Mouse (Mus musculus): ENCODE data around the gene Fam114a1. TPM values are rescaled to one million over a fixed set of nuclear protein-coding genes. Genes with fewer than 3 reads are reported as not detected.

Fam114a1 gene
- total RNA-seq, 1 experiment, result 6.5 TPM

- H3K36me3 ChIP-seq (ENCODE audit: control insufficient read depth, insufficient read depth, low read length, poor library complexity, severe bottlenecking), result no peaks in the 10 kb centered on the region
- H3K4me1 ChIP-seq (ENCODE audit: control insufficient read depth in 2 of 2, insufficient read depth in 2 of 2, low read length in 2 of 2, poor library complexity in 1 of 2), result peaks cover 9% of the 10 kb centered on the region in 2 experiments
- H3K9ac ChIP-seq (ENCODE audit: insufficient read depth, low read depth, low read length, poor library complexity, severe bottlenecking), result no peak overlapping the region
- no peak overlapping the region for H3K4me3 ChIP-seq (ENCODE audit: insufficient read depth in 1 of 2, low read depth in 1 of 2, low read length in 2 of 2, poor library complexity in 1 of 2, severe bottlenecking in 1 of 2)
- TF ChIP-seq MAFK (IDR thresholded peaks at IDR 0.05; ENCODE audit: insufficient read depth, low read depth, low read length) (no peak), ZNF384 (IDR thresholded peaks at IDR 0.05; ENCODE audit: low read depth, low read length) (no peak), ZC3H11A (IDR thresholded peaks at IDR 0.05; ENCODE audit: borderline replicate concordance, low read depth, low read length) (no peak; the same call in 1 of the 2 replicates), CHD2 (IDR thresholded peaks at IDR 0.05; ENCODE audit: low read depth, low read length) (no peak), HCFC1 (IDR thresholded peaks at IDR 0.05; ENCODE audit: borderline replicate concordance, insufficient read depth, low read length) (no peak)
- no peaks in the 10 kb centered on the region for H3K9me3 ChIP-seq (ENCODE audit: control insufficient read depth, insufficient read depth, low read depth, low read length)
- no peak for DNase-seq (ENCODE audit: low read depth, low spot score)
- in situ Hi-C loops (cut with MboI; ENCODE audit: low sequenced_read_pairs in 2 of 2, unreplicated experiment in 2 of 2), result no loop called here
- H3K27ac ChIP-seq (ENCODE audit: insufficient read depth, low read depth, low read length, poor library complexity, severe bottlenecking), result no peak overlapping the region
These were observed 93.4 kb downstream of the Fam114a1 start for GRCm38 (mm10) chr5:65063266-65063665.

DNA sequence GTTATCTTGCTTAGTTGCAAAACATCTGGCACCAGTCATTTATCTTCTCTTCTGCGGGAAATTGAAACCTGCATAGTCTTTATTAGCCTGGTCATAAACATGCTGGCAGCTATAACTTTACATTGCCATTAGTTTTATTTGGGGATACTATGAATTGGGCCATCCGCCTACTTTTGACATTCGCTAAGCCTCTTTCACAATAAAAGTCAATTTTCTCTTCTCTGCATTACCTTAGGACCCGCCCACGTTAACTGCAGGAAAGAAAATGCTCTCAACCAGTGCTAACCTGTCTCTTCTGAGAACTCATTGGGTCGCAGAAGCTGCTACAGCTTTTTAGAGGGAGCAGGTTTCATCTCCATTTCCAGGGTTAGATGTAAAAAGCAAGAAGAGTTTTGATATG is 98.3 kb downstream of the Fam114a1 start:
- H3K9ac ChIP-seq (ENCODE audit: insufficient read depth, low read depth, low read length, poor library complexity, severe bottlenecking), result no peak overlapping the region
- peaks cover 0 to 2% of the 10 kb centered on the region in 2 experiments; a peak in 2 of 4 replicates for H3K4me1 ChIP-seq (ENCODE audit: control insufficient read depth in 2 of 2, insufficient read depth in 2 of 2, low read length in 2 of 2, poor library complexity in 1 of 2)
- no peak overlapping the region for H3K4me3 ChIP-seq (ENCODE audit: insufficient read depth in 1 of 2, low read depth in 1 of 2, low read length in 2 of 2, poor library complexity in 1 of 2, severe bottlenecking in 1 of 2)
- H3K36me3 ChIP-seq (ENCODE audit: control insufficient read depth, insufficient read depth, low read length, poor library complexity, severe bottlenecking), result no peaks in the 10 kb centered on the region
- H3K27ac ChIP-seq (ENCODE audit: insufficient read depth, low read depth, low read length, poor library complexity, severe bottlenecking), result no peak overlapping the region
- no peak for DNase-seq (ENCODE audit: low read depth, low spot score)
- H3K9me3 ChIP-seq (ENCODE audit: control insufficient read depth, insufficient read depth, low read depth, low read length), result no peaks in the 10 kb centered on the region
- TF ChIP-seq ZC3H11A (IDR thresholded peaks at IDR 0.05; ENCODE audit: borderline replicate concordance, low read depth, low read length) (no peak), ZNF384 (IDR thresholded peaks at IDR 0.05; ENCODE audit: low read depth, low read length) (no peak), MAFK (IDR thresholded peaks at IDR 0.05; ENCODE audit: insufficient read depth, low read depth, low read length) (no peak), HCFC1 (IDR thresholded peaks at IDR 0.05; ENCODE audit: borderline replicate concordance, insufficient read depth, low read length) (no peak), CHD2 (IDR thresholded peaks at IDR 0.05; ENCODE audit: low read depth, low read length) (no peak)
- in situ Hi-C loops (cut with MboI; ENCODE audit: low sequenced_read_pairs in 2 of 2, unreplicated experiment in 2 of 2), result no loop called here

DNA sequence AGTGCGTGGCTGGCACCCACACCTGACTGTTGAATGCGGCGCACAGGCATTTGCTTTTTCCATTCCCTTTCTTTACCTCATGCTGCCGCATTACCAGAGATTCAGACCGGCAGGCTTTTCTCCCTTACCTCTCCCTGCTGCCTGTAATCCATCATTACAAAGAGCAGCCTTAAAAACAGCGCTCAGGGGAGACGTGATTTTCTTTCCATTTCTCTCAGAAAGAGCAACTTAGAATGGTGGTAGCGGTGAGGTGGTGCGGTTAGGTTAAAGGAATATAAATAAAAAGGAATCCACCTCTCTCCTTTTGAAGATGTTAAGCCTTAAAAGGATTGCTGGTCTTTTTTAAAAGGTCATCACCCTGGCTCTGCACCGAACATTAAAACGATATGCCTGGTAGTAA is 100.0 kb downstream of the Fam114a1 start:
- TF ChIP-seq HCFC1 (IDR thresholded peaks at IDR 0.05; ENCODE audit: borderline replicate concordance, insufficient read depth, low read length) (no peak), CHD2 (IDR thresholded peaks at IDR 0.05; ENCODE audit: low read depth, low read length) (no peak), ZC3H11A (IDR thresholded peaks at IDR 0.05; ENCODE audit: borderline replicate concordance, low read depth, low read length) (no peak), MAFK (IDR thresholded peaks at IDR 0.05; ENCODE audit: insufficient read depth, low read depth, low read length) (no peak), ZNF384 (IDR thresholded peaks at IDR 0.05; ENCODE audit: low read depth, low read length) (no peak)
- H3K9me3 ChIP-seq (ENCODE audit: control insufficient read depth, insufficient read depth, low read depth, low read length), result no peaks in the 10 kb centered on the region
- no peaks in the 10 kb centered on the region for H3K36me3 ChIP-seq (ENCODE audit: control insufficient read depth, insufficient read depth, low read length, poor library complexity, severe bottlenecking)
- H3K4me3 ChIP-seq (ENCODE audit: insufficient read depth in 1 of 2, low read depth in 1 of 2, low read length in 2 of 2, poor library complexity in 1 of 2, severe bottlenecking in 1 of 2), result peak overlapping the region in 1 of 2 experiments; percentile 58; a peak in 2 of 4 replicates
- H3K9ac ChIP-seq (ENCODE audit: insufficient read depth, low read depth, low read length, poor library complexity, severe bottlenecking), result peak overlapping the region; percentile 17
- in situ Hi-C loops (cut with MboI; ENCODE audit: low sequenced_read_pairs in 2 of 2, unreplicated experiment in 2 of 2), result no loop called here
- DNase-seq (ENCODE audit: low read depth, low spot score), result no peak
- H3K4me1 ChIP-seq (ENCODE audit: control insufficient read depth in 2 of 2, insufficient read depth in 2 of 2, low read length in 2 of 2, poor library complexity in 1 of 2), result peaks cover 0 to 2% of the 10 kb centered on the region in 2 experiments; a peak in 1 of 4 replicates
- H3K27ac ChIP-seq (ENCODE audit: insufficient read depth, low read depth, low read length, poor library complexity, severe bottlenecking), result no peak overlapping the region

DNA sequence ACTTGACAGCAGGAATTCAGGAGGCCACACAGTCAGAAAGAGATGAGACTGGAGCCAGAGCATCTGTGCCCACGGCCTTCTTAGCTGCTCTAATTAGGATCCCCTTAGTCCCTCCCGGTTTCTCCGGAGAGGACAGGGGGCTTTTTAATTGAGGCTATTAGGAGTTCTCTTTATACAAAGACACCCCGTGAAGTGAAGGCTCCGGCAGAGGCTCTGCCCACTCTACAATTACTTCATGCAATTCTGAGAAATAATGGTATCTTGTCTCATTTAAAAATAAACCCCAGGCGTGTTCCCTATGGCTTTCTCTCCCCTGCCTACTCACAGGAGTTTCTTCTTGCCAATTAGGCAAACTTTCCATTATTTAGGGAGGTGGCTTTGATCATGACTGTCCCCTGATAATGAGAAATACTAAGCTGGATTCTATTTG is 101.8 kb downstream of the Fam114a1 start:
- TF ChIP-seq MAFK (IDR thresholded peaks at IDR 0.05; ENCODE audit: insufficient read depth, low read depth, low read length) (no peak), CHD2 (IDR thresholded peaks at IDR 0.05; ENCODE audit: low read depth, low read length) (no peak), HCFC1 (IDR thresholded peaks at IDR 0.05; ENCODE audit: borderline replicate concordance, insufficient read depth, low read length) (no peak), ZNF384 (IDR thresholded peaks at IDR 0.05; ENCODE audit: low read depth, low read length) (no peak), ZC3H11A (IDR thresholded peaks at IDR 0.05; ENCODE audit: borderline replicate concordance, low read depth, low read length) (no peak)
- Histone ChIP-seq H3K27ac (ENCODE audit: insufficient read depth, low read depth, low read length, poor library complexity, severe bottlenecking) (no peak overlapping the region), H3K4me1 (ENCODE audit: control insufficient read depth in 2 of 2, insufficient read depth in 2 of 2, low read length in 2 of 2, poor library complexity in 1 of 2) (peaks cover 0 to 2% of the 10 kb centered on the region in 2 experiments; a peak in 1 of 4 replicates)

More for the DNA sequence above, 101.8 kb downstream of the Fam114a1 start:
- DNase-seq (ENCODE audit: low read depth, low spot score), result no peak
- in situ Hi-C loops (cut with MboI; ENCODE audit: low sequenced_read_pairs in 2 of 2, unreplicated experiment in 2 of 2), result no loop called here
- no peak overlapping the region for H3K9ac ChIP-seq (ENCODE audit: insufficient read depth, low read depth, low read length, poor library complexity, severe bottlenecking)
- H3K9me3 ChIP-seq (ENCODE audit: control insufficient read depth, insufficient read depth, low read depth, low read length), result no peaks in the 10 kb centered on the region
- no peak overlapping the region for H3K4me3 ChIP-seq (ENCODE audit: insufficient read depth in 1 of 2, low read depth in 1 of 2, low read length in 2 of 2, poor library complexity in 1 of 2, severe bottlenecking in 1 of 2)
- no peaks in the 10 kb centered on the region for H3K36me3 ChIP-seq (ENCODE audit: control insufficient read depth, insufficient read depth, low read length, poor library complexity, severe bottlenecking)
